Mouse (Mus musculus) lung, postnatal 10 days (tissue): ENCODE results near the gene Gramd1a.

Experiments
- DNase-seq: peaks from one replicate; pipeline ENCODE4 v3.0.0; 2021

Gene Gramd1a

DNA sequence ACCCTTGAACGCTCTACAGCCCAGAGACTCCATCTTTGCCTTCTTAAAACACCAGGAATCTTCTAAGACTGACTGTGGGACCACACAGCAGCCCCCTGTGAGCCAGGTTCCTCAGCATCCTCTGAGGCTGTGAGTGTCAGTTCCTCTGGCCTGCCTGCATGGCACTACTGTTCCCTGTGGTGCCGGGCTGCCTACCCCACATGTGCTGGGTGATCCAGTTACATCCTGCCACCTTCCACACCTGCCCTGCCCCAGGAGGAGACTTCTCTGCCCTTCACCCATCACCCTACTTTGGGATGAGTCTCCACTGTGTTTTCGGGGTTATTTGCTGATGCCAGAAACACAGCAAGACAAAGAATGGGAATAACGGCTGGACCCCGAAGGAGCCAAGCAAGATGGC is 36.1 kb downstream of the Gramd1a start:
- DNase-seq, result no peak

DNA sequence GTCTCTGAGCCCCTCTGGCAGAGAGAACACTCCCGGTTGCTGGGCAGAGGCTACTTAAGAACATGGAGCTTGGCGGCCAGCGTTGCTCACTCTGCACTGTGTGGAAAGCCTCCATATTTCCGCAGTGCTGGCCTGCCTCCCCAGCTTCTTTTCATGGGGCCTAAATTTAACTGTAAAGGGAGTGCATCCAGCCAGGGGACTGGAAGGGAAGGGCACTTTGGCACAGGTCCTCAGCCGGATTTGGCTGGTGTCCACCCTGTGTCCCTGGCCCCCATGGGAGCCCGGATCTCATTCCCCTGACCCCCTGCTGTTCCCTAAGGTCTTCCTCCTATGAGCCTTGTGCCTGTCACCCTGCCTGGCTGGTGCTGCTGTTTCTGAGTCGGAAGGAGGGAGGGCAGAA is 37.2 kb downstream of the Gramd1a start:
- DNase-seq, result no peak

DNA sequence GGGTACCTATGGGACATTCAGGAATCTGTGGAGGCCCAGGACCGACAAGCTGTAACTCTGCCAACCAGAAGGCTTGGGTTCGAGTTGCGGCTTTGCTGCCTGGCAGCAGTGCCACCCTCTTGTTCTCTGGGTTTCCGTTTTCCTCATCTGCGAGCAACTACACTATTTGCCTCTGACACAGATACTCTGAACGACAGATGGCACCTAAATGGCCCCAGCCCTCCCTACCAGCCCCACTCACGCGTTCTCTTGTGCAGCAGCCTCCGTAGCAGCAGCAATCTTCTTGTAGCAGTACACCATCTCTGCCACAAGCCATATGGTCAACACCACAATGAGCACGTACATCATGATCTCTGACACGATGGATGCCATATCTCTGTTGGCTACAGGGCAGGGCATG is 38.2 kb downstream of the Gramd1a start:
- DNase-seq, result no peak

DNA sequence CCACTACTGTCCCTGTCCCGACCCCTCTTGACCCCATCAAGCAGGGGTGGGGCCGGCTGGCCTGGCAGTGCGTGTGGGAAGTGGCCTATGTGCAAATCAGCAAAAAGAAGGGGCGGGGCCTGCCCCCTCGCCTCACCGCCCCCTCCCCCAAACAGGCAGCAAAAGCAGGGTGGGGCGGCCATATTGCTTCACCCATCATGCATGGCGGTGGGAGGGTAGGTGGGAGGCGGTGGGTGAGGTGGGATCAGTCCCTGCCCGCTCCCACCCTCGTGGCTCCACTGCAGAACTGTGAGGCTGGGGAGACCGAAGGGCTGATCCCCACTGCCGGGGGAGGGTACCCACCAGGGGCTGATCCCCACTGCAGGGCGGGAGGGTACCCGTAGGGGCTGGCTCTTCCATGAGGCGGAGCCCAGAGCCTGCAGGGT is 39.0 kb downstream of the Gramd1a start:
- DNase-seq, result no peak

DNA sequence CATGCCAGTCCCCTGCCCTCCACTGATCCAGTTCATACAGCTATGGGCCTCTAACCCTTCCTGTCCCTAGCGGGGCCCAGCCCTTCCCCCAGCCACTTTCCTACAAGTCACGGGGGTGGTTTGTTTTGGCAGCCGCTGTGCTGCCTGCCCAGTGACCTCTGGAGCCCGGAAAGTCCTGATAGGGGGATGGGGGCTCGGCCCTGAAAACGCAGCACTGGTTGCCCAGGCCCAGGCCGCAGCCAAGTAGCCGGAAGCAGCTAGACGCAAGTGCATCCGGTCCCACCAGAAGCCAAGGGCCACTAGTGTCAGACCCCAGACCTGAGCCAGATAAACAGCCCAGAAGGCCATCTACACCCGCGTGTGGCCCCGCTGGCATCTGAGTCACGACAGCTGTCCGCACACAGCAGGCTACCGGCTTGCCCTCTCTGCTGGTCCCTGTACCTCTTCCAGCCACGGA is 40.1 kb downstream of the Gramd1a start:
- peak; percentile 71 for DNase-seq

DNA sequence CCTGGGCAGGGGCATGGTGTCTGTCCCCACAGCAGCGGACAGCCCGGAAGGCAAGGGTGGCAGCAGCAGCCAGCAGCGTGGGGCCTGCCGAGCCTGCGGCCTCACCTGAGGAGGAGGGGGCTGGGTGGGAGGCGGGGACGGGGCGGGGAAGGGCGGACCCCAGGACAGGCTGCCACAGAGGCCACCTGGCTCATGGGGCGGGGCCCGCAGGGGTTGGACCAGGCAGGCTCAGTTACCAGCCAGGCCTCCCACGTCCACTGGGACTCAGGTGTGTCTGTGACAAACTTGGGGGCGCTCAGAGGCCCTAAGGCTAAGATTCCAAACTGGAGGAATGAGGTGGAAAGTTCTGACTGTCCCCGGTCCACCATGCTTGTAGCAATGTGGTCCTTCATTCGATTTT is 40.5 kb downstream of the Gramd1a start, which contains the start of gene Hpn:
Gene Hpn (minus strand): TSS at position 109 of the 400 bp plus-strand sequence.
- peak; percentile 67 for DNase-seq

DNA sequence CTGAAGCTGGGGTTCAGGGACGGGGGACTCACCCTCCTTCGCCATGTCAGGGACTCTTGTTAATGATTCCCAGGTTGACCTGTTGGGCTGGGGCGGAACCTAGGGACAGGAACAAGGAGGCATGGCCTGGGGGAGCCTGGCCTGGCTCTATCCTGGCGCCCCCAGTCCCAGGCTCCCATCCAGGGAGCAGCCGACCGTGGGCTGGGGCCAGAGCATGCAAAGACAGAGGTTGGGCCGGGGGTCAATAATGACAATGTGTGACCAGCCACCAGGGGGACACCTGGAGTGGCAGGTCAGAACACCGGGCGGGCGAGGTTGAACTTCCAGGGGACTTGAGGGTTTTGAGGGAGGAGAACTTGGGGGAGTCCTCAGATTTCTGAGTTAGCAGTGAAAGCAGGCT is 41.0 kb downstream of the Gramd1a start:
- DNase-seq, result no peak

DNA sequence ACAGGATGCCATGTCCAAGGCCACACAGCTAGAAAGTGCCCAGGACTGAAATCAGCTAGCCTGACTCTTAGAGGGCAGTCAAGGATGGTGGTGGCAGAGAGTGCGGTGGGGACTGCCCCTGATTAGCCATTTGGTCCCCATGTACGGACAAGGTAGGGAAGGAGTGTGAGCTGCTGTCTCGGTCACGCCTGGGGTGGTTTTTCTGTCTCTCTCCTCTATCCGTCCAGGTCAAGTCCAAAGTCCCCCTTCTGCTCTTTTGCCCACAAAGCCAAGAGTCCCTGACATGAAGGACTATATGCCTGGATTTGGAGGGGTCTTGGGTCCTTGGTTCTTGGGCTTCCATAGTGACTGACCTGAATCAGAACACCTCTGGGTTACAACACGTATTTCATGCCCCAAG is 41.9 kb downstream of the Gramd1a start:
- DNase-seq, result no peak

DNA sequence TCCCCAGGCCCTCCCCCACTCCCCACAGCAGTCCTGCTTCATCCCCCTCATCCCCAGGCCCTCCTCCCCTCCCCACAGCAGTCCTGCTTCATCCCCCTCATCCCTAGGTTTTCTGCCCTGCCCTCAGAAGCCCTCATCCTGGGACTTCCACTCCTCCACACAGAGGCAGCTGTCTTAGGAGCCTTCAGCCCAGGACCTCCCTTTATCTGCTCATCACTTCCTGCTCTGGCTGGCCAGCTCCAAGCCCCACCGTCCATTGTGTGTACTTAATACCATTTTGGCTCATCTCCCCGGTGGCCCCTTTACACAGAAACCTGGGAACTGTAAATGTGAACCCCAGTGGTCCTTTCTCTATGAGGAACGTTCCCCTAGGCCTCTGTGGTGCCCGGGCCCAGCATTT is 43.7 kb downstream of the Gramd1a start:
- DNase-seq, result no peak

DNA sequence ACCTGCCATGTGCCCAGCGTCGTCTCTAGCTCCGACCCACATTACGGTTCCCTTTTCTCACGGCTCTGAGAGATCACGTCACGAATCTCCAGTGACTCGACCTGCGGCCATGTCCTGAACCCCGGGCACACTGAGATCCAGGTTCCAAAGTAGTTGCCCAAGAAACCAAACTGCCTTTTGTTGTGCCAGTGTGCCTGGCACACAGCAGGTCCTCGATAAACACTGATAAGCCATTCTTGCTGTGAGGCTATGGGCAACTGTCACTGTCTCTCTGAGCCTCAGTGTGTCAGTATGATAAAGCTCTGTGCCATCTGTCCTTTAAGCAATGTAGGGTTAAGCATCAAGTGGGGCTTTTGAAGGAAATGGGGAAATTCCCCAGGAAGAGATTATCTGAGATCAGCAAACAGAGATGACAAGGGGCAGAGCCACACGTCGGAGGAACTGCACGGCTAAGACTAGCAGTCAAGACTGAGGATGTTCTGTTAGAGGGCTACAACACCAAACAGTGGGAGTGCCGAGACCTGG is 44.8 kb downstream of the Gramd1a start:
- no peak for DNase-seq

DNA sequence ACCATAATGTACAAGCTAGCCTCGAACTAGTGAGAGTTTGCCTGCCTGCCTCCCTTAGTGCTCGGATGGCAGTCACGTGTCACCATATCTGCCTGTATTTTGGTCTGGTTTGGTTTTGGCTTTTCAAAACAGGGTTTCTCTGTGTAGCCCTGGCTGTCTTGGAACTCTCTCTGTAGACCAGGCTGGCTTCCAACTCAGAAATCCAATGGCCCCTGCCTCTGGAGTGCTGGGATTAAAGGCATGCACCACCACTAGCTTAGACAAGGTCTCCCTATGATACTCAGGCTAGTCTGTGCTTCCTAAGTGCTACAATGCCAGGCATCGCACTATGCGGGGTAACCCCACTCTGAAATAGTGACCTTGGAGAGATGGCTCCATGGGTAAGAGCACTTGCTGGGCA is 45.9 kb downstream of the Gramd1a start:
- DNase-seq, result no peak

DNA sequence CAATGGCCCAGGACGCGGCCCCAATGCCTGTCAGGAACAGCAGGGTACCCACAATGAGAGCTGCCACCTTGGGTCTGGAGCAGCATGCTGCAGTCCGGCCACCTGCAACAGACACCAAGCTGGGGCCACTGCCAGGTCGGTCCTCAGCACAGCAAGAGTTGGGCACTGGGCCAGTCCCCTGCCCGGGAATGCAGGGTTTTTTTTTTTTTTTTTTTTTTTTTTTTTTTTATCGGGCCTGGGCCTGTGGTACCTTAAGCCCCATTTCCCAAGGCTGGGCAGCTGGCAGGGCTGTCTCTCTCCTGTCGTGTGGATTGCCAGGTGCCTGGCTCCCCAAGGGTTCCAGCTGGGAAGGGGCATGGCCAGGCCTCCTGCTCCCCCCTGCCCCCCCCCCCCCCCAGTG is 46.6 kb downstream of the Gramd1a start:
- DNase-seq, result peak; percentile 62

DNA sequence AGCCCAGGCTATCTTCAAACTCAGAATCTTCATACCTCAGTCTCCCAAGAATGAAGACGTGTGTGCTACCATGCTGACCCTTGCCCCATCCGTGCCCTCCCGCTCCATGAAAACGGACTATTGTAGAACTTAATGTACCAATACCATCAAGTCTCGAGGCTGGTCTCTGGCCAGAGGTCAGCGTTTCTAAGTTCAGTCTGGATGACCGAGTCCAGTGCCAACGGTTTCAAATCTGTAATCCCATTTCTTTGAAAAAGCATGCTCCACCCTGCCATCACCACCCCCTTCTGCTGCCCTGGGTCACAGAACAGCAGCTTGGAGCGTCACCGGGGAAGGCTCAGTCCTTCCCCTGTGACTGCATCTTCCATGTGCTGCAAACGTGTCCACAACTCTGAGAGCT is 47.9 kb downstream of the Gramd1a start:
- no peak for DNase-seq

DNA sequence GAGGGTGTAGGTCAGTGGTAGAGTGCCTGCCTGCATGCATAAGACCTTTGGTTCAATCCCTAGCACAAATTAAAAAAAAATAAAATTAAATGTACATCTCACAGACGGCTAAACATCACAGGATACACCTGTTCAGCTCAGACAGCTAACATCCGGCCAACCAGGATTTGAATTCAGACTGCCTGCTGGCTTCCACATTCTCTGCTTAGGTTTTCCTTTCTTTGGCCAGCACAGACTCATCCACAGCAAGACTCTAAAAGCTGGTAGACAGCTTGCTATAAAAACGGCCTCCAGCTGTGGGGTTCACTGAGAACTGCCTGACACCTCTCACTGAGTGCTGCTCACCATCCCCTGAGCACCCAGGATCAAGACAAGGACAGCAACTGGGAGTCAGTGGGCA is 49.5 kb downstream of the Gramd1a start:
- no peak for DNase-seq

DNA sequence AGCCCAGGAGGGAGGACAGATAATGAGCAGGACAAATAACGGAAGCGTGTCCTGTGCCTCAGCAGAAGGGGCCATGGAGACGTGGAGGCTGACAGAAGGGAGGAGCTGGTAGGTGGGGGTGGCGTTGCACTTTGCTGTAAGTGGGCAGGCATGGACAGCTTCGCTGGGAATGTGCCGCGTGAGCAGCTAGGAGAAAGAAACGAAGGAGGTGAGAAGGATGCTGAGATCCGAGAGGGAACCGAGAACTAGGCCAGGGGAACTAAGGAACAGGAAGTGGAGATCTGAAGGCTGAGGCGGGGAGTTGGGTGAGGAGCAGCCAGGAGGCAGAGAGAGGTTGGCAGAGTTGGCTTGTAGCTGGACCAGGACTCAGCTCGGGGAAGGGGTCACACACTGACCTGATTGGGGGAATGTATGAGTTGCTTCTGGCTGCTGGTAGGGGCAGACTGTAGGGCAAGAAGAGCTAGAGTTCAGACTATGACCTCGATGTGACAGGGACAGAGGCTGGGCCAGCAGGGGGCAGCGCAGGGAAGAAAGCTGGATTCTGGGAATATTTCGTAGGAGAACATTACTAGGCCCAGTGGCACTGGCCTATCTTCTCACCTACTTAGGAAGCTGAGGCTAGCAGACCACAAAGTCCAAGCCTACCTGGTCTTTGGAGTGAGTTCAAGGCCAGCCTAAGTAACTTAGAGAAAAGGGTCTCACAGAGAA is 50.5 kb downstream of the Gramd1a start:
- DNase-seq, result peak; percentile 70

DNA sequence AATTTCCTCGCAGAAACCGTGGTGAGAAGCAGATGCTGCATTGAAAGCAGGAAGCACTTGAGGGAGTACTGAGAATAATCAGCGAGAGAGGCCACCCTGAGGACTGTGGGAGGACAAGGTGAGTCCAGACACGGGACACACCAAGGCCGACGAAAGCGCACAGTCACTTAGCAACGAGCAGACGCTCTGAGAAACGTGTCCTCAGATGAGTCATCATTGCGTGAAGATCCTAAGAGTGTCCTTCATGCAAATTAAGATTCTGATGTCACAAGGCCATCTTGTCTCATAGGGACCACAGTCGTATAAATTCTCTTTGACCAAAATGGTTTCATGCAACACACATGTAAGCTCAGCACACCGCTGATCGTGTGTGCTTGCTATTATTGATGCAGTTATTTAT is 54.9 kb downstream of the Gramd1a start:
- DNase-seq, result no peak

DNA sequence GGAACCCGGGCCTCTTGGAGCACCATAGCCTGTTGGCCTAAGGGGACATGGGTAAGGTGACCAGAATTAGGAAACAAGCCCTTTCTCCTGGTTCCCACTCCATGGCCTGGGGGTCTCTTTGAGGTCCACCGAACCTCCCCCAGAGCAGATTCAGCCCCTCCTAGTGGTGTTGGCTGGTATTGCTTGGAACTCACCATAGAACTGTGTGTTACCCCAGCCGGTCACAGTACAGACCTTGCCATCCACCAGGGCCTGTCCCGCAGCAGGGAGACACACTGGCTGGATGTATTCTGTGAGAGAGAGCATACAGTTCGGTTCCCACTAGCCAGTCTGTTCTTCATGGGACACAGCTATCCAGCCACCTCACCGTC is 56.1 kb downstream of the Gramd1a start:
- DNase-seq, result no peak

DNA sequence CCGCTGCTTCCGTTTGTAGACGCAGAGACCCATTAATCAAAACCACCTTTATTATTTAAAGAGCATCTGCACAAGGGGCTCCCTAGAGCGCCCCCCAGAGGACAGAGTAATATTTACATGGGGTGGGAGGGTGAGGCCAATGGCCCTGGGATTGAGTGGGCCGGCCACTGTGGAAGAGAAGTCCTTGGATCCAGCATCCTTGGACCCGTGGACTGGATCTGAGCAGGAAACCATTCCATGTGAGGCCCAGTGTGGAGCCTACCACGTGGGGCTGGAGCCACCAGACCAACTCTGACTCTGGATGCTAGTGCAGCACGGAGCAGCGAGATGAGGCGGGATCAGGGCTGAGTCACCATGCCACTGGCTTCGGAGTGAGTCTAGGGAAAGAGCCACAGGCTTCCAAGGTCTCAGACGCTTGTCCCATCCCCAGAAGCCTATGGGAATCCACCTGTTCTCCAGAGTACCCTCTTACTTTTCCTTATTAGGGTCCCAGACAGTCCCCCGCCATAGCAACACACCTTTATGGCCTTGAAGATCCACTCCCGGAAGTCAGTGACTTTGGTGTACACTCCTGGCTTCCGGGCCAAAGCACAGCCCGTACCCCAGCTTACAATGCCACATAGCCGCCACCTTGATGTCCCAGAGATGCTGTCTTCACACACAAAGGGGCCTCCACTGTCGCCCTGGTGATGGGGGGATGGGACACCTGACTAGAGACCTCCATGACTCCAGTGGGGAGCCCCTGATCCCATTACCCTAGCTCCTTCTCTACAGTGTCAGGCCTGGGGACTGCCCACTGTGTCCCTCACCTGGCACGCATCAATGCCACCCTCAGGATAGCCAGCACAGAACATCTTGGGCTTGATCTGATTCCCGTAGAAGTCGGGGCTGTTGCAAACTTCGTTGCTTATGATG is 56.7 kb downstream of the Gramd1a start:
- DNase-seq, result peak; percentile 54

DNA sequence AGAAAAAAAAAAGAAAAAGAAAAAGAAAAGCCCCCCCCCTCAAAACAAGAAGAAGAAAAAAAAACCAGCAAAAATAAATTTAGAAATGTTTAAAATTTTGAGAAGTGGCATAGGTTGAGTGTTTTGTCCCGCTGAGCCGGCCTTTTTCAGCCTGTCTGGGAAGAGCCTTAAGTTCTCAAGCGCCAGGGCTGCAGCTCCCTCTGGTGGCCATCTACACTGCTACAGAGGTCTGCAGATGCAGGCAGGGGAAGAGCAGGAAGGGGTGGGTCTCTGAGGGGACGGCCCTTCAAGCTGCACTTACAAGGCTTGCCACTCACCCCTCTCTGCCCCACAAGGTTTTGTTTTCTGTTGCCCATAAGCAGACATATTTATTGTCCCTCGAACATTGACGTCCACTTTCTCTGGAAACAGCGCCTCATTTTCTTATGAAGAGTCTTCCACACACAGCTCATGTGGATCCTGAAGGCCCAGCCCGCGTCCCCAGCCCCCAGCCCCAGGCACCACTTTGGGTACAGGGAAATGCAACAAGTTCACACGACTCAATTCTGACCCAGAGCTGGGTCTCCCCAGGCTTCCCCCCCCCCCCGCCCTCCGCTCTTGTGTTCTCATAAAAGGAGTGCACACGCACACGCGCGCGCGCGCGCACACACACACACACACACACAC is 58.0 kb downstream of the Gramd1a start:
- peak; percentile 97 for DNase-seq

DNA sequence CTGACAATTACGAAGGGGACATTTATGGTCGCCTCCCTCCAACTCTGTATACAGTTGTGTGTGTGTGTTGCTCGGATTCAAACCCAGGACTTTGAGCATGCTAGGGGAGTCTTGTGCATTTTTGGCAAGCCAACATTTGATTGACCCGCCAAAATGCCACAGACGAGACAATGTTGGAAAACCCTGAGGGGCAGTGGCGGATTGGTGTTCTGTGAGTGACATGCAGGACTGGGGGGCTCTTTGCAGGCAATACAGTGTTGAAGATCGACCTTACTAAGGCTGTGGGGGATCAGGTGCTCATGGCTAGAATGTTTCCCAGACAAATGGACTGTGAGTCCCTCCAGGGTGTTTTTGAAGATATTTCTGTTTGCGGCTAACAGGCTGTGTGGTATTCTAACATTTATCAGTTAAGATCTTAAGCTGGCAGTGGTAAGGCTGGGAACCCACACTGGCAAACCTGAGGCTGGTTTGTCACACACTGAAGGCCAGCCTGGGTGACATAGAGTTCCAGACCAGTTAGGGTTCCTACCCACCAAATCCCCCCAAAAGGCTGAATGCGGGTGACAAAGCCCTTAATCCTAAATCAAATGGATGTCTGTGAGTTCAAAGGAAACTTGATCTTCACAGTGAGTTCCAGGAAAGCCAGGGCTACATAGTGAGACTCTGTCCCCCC is 58.7 kb downstream of the Gramd1a start:
- DNase-seq, result no peak

DNA sequence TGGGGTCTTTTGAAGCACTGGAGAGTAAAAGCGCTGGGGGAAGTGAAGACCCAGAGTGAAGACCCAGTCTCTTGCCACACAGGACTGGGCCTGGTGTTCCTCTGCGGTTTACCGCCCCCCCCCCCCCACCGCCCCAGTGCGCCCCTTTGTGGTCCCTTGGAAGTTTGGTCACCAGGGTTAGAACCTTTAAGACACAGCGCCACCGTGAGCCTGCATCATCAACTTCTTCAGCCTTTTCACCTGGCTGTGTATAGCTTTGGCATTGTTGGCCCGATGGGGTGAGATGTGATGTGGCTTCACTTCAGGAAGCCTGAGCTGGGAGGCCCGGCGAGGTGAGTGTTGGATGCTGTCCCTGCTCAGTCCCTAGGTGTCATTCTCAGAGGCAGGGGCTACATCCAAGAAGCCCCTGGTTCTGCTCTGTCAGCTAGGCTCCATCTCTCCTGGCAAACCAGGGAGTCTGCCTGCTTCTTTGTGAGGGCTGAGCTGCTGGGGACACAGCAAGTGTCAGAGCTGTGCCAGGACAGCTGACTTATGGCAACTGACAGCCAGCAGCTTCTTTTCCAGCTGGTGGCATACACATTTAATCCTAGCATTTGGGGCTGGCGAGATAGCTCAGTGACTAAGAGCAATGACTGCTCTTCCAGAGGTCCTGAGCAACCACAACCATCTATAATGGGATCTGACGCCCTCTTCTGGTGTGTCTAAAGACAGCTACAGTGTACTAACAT is 60.8 kb downstream of the Gramd1a start:
- peak; percentile 62 for DNase-seq

DNA sequence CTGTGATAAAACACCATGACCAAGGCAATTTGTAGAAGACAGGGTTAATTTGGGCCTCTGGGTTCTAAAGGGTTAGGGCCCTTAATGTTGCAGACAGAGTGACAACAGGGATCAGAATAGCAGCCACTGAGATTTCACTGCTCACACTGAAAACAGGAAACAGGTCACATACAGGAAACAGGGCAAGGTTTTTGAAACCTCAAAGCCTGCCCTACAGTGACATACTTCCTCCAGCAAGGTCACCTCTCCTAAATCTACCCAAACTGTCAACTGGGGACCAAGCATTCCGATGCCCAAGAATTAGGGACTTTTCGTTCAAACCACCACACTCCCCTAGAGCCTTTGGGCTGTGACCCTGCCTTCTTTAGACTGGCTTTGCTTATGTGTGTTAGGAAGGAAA is 66.0 kb downstream of the Gramd1a start:
- DNase-seq, result no peak
